Mouse (Mus musculus) left cerebral cortex, adult 18-20 months (tissue): ENCODE data around the gene Gpr19. TPM values are rescaled to one million over a fixed set of nuclear protein-coding genes. Genes with fewer than 3 reads are reported as not detected.
A peak's percentile ranks its signal among the peaks of the same experiment; 100 is the strongest.

Experiments
- DNase-seq, 2 experiments: peaks; one replicate each; pipeline ENCODE4 v3.0.0; 2021 to 2022; ENCODE audit warnings: low spot score in 2 of 2, mixed read lengths in 1 of 2
- total RNA-seq, 2 experiments: library from RNA; stranded (reverse); gene quantifications; 2 replicates each; pipeline ENCODE4 v1.2.3; 2021

The Gpr19 gene
- total RNA-seq, 2 experiments from 2014 or later, result 28.8 to 32.1 TPM

GRCm38 (mm10) chr6:134923670-134924069, 25.3 kb upstream of the Gpr19 start:
- no peak for DNase-seq

DNA sequence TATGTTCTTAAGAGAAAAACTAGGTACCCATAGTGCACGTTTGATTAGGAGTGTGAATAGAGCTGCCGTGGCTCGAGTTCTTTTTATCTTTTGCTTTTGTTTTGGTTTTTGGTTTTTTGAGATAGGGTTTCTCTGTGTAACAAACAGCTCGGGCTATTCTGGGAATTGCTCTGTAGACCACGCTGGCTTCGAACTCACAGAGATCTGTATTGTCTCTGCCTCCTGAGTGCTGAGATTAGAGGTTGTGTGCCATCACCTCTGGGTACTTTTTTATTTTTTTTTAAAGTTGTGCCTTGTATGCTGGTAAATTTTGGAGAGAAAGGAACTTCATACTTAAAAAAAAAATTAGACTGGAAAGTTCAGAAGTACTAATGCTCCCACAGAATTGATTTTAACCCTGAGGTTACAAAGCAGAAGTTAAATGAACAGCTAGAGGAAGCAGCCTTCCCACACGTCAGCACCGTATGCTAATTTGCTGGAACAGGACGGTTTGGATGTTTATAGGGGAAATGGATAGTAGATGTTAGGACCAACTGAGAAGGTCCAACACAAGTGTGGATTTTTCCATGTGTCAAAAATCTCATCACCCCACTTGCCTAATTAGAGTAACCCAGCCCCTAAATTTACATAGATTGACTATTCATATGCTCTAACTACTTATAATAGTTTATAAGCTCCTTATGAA, 24.3 kb upstream of the Gpr19 start:
- DNase-seq, result no peak

DNA sequence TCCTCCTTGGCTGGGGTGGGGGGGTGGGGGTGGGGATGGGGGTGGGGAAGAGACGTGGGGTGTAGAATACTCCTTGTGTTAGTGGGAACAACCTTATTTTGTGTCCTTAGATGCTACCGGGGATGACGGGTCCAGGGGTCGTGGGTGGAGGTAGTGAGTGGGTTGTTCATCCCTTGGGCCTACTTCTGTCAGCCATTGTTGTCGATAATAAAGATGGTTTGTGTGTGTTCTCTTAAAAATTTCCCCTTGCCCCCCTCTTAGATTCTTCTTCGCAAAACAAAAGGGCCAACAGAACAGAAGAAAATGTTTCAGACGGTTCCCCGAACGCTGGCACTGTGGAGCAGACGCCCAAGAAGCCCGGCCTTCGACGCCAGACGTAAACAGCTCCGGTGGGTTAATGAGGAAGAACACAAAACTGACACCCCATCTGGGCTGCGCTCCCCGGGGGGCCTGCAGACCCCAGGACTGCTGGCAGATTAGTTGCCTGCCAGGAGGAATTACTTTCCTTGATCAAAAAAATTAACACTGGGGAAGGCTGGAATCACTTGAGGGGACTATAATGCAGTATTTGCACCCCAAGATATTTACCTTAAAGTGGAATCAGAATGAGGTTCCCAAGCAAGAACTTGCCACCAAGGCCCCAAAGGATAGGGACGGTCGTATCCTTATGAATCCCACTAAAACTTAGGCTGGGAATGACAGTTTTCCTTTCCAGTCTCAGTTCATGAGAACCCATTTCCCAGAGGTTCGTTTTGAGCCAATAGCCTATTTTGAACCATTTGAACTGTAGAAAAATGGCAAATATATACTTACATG, 23.5 kb upstream of the Gpr19 start:
- no peak for DNase-seq

GRCm38 (mm10) chr6:134921014-134921694, 22.8 kb upstream of the Gpr19 start:
- DNase-seq, result peak; percentile 43 to 56

GRCm38 (mm10) chr6:134920190-134921013, 22.0 kb upstream of the Gpr19 start, which contains the start of gene Cdkn1b:
Cdkn1b (plus strand) TSS chr6:134920401.
- peak; percentile 76 to 89 for DNase-seq

GRCm38 (mm10) chr6:134919511-134920189, 21.3 kb upstream of the Gpr19 start:
- peak in 1 of 2 experiments; percentile 8 for DNase-seq

DNA sequence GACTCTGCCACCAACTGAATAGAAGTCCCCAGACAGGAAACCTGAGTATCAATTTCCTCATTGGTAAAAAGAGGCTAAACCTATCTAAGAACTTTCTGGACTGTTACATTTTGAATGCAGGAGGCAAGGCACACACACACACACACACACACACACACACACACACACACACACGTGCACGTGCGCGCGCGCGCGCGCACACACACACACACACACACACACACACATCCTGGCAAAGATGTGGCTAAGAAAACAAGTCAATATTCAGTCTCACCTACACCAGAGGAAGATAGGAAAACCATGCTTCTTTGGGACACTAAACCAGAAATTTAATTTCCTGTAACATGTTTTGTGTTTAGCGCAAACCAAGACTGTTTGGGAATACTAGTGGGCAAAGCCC, 20.4 kb upstream of the Gpr19 start:
- DNase-seq, result no peak

- peak; percentile 44 to 49 for DNase-seq
Measured at GRCm38 (mm10) chr6:134917087-134917486, 18.7 kb upstream of the Gpr19 start.

DNA sequence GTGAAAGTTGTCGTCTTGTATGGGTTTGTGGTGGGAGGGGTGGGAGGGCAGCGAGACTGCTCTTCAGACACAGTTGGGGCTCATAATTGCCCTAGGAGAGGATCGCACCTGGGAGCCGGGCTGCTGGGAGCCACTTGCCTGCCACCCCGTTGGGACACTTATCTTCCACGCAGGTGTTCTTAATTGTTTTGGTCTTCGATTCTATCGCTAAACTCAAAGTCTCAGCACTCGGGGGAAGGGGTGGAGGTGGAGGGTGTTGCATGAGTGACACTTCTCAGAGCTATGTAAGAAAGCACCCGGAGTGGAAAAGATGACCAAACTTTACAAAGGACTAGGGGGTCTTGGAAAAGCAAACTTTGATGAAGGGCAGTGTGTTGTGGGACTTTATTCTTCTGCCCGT, 18.3 kb upstream of the Gpr19 start:
- DNase-seq, result no peak

DNA sequence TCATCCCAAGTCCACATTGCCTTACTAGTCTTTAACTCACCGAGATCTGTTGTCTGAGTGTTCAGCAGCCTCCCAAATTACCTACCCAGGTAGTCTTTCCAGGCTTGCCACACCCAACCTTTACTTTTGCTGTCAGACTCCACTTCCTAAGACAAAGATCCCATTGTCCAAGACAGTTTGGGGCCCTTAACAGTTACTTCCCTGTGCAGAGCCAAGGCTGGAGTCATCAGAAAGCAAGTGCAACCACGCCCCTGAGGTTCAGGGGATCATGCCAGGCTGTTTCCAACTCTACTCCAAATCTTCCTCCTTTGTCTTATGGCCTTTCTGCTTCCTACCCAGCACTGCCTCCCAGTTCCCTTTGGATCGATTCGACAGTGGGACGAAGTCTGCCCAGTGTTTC, 16.1 kb upstream of the Gpr19 start:
- DNase-seq, result no peak

DNA sequence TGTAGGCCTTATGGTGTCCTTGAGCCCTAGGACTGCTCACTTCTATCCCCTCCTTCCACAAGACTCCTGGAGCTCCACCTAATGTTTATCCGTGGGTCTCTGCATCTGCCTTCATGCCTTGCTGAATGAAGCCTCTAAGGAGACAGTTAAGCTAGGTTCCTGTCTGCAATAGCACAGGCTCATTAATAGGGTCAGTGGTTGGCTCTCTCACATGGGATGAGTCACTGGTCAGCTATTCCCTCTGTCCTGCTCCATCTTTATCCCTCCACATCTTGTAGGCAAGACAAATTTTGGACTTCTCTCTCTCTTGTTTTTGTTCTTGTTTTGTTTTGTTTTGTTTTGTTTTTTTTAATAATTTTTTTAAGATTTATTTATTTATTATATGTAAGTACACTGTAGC, 7.4 kb upstream of the Gpr19 start:
- DNase-seq, result no peak

DNA sequence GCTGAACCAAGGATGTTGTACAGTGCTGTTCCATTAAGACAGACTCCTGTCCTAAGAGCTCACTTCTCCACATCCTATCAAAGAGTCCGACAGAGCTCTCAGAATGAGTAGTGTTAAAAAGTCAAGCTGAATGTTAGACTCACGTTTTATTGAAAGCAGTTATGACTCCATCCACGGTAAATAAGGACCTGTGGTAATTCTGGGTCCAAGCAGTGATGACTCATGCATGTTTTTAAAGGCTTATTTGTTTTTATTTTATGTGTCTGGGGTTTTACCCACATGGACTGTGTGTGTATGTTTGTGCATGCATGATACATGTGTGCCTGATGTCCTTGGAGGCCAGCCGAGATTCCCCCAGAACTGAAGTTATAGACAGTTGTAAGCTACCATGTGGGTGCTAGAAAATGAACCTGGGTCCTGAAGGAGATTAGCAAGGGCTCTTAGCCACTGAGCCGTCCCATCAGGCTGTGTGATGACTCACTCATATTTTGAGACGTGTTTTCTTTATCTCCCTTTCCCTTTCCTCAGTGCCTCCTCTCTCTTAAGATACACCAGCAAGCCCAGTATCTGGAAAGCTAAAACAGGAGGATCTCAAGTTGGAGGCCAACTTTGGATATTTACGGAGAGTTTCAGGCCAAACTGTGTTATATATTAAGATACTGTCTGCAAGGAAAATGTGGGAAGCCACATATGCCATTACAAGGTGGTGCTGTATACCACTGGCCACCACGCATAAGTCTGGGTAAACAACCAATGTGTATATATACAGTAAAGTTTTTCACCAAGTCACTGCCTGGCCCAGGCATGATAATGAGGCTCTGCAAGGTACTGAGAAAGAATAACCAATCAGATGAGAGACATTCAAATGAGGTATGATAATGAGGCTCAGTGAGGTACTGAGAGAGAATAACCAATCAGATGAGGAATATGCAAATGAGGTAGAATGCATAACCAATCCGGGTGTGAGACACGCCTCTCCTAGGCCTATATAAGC, 5.8 kb upstream of the Gpr19 start:
- DNase-seq, result no peak

DNA sequence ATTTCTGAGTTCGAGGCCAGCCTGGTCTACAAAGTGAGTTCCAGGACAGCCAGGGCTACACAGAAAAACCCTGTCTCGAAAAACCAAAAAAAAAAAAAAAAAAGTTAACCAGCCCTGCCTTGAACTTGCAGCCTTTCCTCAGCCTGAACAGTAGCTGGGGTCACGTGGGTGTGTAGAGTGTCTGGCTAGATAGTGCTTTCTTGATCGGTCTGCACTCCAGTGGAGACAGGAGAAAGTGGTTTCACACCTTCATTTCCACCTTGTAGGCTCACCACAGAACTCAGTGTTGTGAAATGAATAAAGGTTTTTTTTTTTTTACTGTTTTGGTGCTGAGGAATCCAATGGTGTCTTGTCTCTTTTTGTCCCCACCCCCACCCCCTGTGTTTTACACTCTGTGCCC, 5.0 kb upstream of the Gpr19 start:
- no peak for DNase-seq

GRCm38 (mm10) chr6:134897443-134898094, 809 bp downstream of the Gpr19 start:
- peak; percentile 92 to 93 for DNase-seq

DNA sequence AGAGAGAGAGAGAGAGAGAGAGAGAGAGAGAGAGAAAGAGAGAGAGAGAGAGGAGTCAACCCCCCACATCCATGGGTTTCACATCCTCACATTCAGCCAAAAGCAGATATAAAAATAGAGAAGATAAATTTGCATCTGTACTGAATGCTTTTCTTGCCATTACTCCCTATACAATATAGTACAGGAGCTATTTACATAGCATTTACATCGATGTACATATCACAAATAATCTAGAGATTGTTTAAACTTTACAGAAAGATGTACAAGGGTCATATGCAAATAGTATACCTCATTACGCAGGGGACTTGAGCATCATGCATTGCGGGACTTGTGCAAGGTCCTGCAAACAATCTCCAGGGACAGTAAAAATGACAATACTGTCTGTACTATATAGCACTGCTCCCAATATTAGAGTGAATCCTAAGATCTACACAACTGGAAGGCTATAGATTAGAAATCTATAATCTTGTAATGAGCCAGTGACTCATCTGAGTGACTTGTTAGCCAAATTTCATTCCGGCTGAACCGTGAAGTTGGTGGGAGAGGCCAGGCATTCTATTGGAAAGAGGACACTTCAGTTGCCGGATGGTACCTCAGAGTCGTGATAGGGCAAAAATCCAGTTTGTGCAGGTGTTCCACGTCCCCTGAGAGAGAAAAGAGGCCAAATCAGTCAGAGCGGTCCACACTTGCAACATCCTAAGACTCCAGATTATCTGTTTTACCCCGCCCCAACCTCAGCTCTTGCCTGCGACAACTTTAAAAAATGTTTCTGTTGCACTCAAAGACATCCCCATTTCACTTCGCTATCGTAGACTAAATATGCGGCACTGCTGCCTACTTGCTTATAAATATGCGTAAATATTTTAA, 1.6 kb downstream of the Gpr19 start:
- DNase-seq, result no peak

GRCm38 (mm10) chr6:134890436-134890835, 7.9 kb downstream of the Gpr19 start:
- DNase-seq, result no peak

DNA sequence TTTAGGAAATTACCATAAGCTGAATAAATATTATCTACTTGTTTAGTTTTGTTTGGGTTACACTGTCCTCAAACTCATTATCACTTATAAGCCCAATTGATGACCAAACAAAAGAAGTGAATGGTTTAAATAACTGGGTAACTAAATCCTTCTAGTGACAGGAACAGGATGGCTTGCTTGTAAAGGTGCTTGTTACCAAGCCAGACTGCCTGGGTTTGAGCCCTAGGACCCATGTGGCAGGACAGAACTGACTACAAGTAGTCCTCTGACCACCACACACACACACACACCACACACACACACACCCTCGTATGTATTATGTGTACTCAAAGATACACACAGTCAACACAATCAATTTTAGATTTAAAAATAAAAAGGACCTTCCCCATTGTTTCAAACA, 8.6 kb downstream of the Gpr19 start:
- DNase-seq, result no peak

GRCm38 (mm10) chr6:134888563-134889017, 9.8 kb downstream of the Gpr19 start:
- DNase-seq, result peak; percentile 59 to 68
